Mouse (Mus musculus): ENCODE results near the gene Mlph. TPM values are rescaled to one million over a fixed set of nuclear protein-coding genes. Genes with fewer than 3 reads are reported as not detected.

Gene Mlph
- polyA plus RNA-seq, 1 experiment = not detected

- TF ChIP-seq GATA1 (IDR thresholded peaks at IDR 0.05; ENCODE audit: low read length) = no peak
Measured at GRCm38 (mm10) chr1:90974906-90975649, 60.2 kb downstream of the Mlph start.

- TF ChIP-seq GATA1 (IDR thresholded peaks at IDR 0.05; ENCODE audit: low read length) = no peak
Measured at GRCm38 (mm10) chr1:90975960-90976359, 61.1 kb downstream of the Mlph start.

GRCm38 (mm10) chr1:90980638-90981330, 65.9 kb downstream of the Mlph start:
- TF ChIP-seq GATA1 (IDR thresholded peaks at IDR 0.05; ENCODE audit: low read length) = no peak

DNA sequence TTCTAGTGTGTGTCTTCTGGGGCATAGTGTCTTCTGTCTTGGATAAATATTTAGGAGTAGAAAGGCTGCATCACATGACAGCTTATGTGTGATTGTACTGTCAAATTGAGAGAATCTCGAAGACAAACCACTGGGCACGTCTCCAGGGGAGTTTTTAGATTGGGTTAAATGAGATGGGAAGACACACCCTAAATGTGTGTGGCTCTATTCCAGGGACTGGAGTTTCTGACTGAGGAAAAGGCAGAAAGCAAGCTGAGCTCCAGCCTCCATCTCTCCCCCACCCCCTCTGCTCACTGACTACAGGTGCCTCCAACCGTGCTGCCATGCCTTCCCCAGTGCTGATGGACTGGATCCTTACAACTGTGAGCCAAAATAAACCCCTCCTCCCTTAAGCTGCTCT, 66.5 kb downstream of the Mlph start:
- TF ChIP-seq GATA1 (IDR thresholded peaks at IDR 0.05; ENCODE audit: low read length) = no peak

DNA sequence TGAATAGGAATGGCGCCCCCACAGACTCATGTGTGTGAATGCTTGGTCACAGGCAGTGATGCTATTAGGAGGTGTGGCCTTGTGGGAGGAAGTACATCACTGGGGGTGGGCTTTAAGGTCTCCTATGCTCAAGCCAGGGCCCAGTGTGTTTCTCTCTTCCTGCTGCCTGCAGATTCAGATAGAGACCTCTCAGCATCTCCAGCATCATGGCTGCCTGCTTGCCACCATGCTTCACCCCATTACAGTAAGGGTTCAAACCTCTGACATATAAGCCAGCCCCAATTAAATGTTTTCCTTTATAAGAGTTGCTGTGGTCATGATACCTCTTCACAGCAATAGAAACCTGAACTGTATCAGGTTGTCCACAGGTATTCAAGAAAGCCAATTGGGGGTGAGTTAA, 81.0 kb downstream of the Mlph start:
- no peak for TF ChIP-seq GATA1 (IDR thresholded peaks at IDR 0.05; ENCODE audit: low read length)

- TF ChIP-seq GATA1 (IDR thresholded peaks at IDR 0.05; ENCODE audit: low read length) = no peak
Measured at GRCm38 (mm10) chr1:90997136-90997535, 82.3 kb downstream of the Mlph start.

- no peak for TF ChIP-seq GATA1 (IDR thresholded peaks at IDR 0.05; ENCODE audit: low read length)
Measured at GRCm38 (mm10) chr1:90997641-90998040, 82.8 kb downstream of the Mlph start.

DNA sequence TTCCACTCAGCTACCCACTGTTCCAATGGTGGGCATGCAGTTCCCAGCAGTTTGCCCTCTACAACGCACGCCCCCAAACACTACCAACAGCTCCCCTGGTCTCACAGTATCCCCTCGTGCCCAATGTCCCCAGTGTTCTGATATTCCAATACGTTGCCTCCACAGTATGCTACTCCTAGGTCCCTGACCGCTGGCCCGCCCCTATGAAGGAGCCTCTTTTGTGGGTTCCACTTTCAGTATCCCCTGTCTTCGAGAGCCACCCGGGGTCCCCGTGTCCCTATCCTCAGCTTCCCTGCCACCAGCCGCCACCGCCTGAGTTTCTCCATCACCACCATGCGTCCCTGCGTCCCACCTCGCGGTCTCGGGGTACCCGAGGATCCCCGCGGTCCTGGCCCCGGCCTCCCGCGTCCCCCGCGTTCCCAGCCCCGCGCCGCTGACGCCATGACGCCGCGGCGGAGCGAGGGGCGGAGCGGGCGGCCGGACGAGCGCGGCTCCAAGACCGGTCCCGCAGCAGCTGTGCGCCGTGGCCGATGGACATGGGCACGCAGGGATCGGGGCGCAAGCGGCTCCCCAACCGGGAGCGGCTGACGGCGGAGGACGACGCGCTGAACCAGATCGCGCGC, 83.5 kb downstream of the Mlph start, which contains the start of gene Lrrfip1:
Gene Lrrfip1 (plus strand): TSS at position 470 of the 623 bp plus-strand sequence.
- TF ChIP-seq GATA1 (IDR thresholded peaks at IDR 0.05; ENCODE audit: low read length) = no peak

- no peak for TF ChIP-seq GATA1 (IDR thresholded peaks at IDR 0.05; ENCODE audit: low read length)
Measured at GRCm38 (mm10) chr1:90998891-90999611, 84.2 kb downstream of the Mlph start.

DNA sequence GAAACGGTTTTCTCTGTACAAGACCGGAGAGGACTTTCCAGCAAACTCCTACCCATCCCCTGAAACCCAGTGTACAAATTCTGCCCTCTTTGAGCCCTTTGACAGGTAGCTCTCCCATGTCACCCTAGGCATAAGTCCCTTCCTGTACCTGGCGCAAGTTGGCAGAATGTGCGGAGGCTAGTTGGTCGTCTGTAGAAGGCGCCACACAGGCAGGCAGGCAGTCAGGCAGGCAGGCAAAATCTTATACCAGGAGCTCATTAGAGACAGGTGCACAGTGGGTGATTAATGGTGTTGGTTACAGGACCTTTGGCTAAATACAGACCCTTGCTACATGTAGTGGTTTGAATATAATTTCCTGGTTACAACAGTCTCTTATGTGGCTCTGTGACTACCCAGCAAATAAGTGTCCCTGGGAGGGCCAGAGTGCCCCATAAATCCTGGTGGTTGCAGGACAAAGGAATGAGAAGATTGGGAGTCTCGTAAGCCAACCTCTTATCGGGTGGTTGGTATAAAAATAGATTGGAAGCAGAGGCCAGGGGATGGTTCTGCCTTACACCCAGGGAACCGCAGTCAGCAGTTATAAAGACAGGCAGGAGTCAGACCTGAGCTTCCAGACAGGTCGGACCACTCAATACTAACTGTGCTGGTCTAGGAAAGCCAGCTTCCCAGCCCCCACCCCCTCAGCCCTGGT, 85.2 kb downstream of the Mlph start:
- TF ChIP-seq GATA1 (IDR thresholded peaks at IDR 0.05; ENCODE audit: low read length) = no peak

Other genes with a start within 250 kb of the Mlph start
- not detected in 2 replicates for gene Col6a3, start 71.1 kb upstream of the Mlph start, polyA plus RNA-seq (2012)
- gene Prlh, start 38.0 kb downstream of the Mlph start, polyA plus RNA-seq (2012) = not detected in 2 replicates
- gene Rab17, start 54.6 kb downstream of the Mlph start, polyA plus RNA-seq (2012) = not detected in 2 replicates
- not detected in 2 replicates for gene Lrrfip1, start 83.7 kb downstream of the Mlph start, polyA plus RNA-seq (2012)
- gene Rbm44, start 230.0 kb downstream of the Mlph start, polyA plus RNA-seq (2012) = not detected in 2 replicates